Mouse (Mus musculus): ENCODE measurements at regions not wholly inside any gene's neighbourhood (a gene's known extent, or its start where the extent isn't known, plus 50 kb on each side); places are given as distances from the start of the nearest gene placed in this dataset.

DNA sequence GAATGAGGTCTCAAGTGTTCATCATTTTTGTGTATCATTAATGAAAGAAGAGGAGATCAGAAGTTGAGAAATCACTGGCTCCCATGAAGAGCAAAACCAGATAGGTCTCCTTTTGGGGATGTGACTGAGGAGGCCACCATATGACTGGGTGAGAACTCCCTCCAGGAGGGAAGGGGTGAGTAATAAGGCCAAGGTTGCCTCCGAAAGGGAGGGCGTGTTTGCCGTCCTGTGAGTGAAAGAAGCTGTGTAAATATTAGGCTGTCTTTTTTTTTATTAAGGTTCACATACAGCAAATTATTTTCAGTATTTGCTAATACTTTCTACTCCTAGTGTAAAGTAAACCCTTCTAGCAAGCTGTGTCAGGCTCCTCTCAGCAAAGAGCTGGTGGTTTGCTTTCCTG lies 116.7 kb upstream of the Pik3r1 start:
- no peak overlapping the region for H3K27ac ChIP-seq (replicated peaks; ENCODE audit: insufficient read depth, low read depth, low read length)
- no peaks in the 10 kb centered on the region for H3K4me1 ChIP-seq (ENCODE audit: control insufficient read depth, insufficient read depth, low read length)
- no peak overlapping the region for H3K9ac ChIP-seq (ENCODE audit: low read depth, low read length)
- H3K79me2 ChIP-seq (ENCODE audit: control insufficient read depth, insufficient read depth, low read length): no peaks in the 10 kb centered on the region
- DNase-seq (ENCODE audit: extremely low read depth, low read depth, low spot score): no peak
- TF ChIP-seq CTCF (IDR thresholded peaks at IDR 0.05; ENCODE audit: low read depth, low read length) (no peak), POLR2A (IDR thresholded peaks at IDR 0.05; ENCODE audit: extremely low read depth, insufficient read depth, low read length) (no peak)
- H3K27me3 ChIP-seq (ENCODE audit: control insufficient read depth, insufficient read depth, low read length): no peaks in the 10 kb centered on the region
- WGBS: 36% methylated on average over 3 of the region's 3 CpGs
- no peaks in the 10 kb centered on the region for H3K36me3 ChIP-seq (ENCODE audit: control insufficient read depth, insufficient read depth, low read length)
- no peak overlapping the region for H3K4me3 ChIP-seq (ENCODE audit: insufficient read depth, low read depth, low read length)

DNA sequence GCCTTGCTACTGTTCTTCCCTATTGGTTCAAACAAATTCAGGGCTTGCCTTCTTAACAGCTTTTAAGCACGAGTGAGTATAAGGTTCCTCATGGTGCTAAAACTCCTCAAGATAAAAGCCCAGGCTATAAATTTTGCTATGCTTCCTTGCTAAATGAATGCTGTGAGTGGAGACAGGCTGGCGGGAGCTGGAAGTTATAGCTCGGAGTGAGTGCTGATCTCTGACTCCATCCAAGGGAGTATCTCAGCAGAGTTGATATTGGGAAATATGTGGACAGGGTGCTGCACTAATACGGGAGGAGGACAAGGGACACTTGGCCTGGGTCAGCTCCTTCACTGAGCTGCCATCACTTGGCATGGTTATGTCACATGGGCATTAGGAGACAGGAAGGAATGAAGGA lies 123.5 kb upstream of the Pik3r1 start:
- DNase-seq (ENCODE audit: extremely low read depth, low read depth, low spot score): no peak
- H3K79me2 ChIP-seq (ENCODE audit: control insufficient read depth, insufficient read depth, low read length): no peaks in the 10 kb centered on the region
- no peaks in the 10 kb centered on the region for H3K27me3 ChIP-seq (ENCODE audit: control insufficient read depth, insufficient read depth, low read length)
- TF ChIP-seq POLR2A (IDR thresholded peaks at IDR 0.05; ENCODE audit: extremely low read depth, insufficient read depth, low read length) (no peak), CTCF (IDR thresholded peaks at IDR 0.05; ENCODE audit: low read depth, low read length) (no peak)
- H3K4me1 ChIP-seq (ENCODE audit: control insufficient read depth, insufficient read depth, low read length): no peaks in the 10 kb centered on the region; the same call in 1 of the 2 replicates
- no peak overlapping the region for H3K9ac ChIP-seq (ENCODE audit: low read depth, low read length)
- no peak overlapping the region for H3K27ac ChIP-seq (replicated peaks; ENCODE audit: insufficient read depth, low read depth, low read length)
- WGBS: 64% methylated on average over 4 of the region's 4 CpGs
- no peaks in the 10 kb centered on the region for H3K36me3 ChIP-seq (ENCODE audit: control insufficient read depth, insufficient read depth, low read length)
- H3K4me3 ChIP-seq (ENCODE audit: insufficient read depth, low read depth, low read length): no peak overlapping the region

DNA sequence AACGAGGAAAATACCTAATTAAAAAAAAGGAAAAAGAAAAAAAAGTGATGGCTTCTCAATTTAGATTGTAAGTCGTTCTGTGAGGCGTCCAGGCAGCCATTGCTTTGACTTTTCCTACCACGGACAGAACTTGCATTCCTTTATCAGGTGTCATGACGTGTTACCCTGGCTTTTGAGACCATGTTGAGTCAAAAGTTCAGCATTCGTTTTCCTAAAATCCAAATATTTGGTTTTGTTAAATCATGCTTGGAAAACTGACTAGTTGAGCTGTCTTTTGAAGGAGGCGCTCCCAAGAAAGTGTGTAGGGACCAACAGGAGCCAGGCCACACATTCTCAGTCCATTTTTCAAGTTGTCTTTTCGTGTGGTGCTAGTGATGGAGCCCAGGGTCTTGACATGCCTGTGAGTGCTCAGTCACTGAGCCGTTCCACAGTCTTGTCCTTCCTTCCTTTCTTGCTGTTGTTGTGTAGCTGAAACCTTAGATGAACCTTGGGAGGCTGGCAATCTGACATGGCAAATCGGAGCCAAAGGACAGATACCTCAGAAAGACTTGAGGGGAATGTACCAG lies 125.1 kb upstream of the Pik3r1 start:
- Histone ChIP-seq H3K27ac (replicated peaks; ENCODE audit: insufficient read depth, low read depth, low read length) (no peak overlapping the region), H3K4me1 (ENCODE audit: control insufficient read depth, insufficient read depth, low read length) (no peaks in the 10 kb centered on the region; the same call in 1 of the 2 replicates), H3K36me3 (ENCODE audit: control insufficient read depth, insufficient read depth, low read length) (no peaks in the 10 kb centered on the region), H3K4me3 (ENCODE audit: insufficient read depth, low read depth, low read length) (no peak overlapping the region), H3K79me2 (ENCODE audit: control insufficient read depth, insufficient read depth, low read length) (no peaks in the 10 kb centered on the region), H3K27me3 (ENCODE audit: control insufficient read depth, insufficient read depth, low read length) (no peaks in the 10 kb centered on the region), H3K9ac (ENCODE audit: low read depth, low read length) (no peak overlapping the region)
- 84% methylated on average over 10 of the region's 10 CpGs for WGBS
- no peak for DNase-seq (ENCODE audit: extremely low read depth, low read depth, low spot score)
- TF ChIP-seq CTCF (IDR thresholded peaks at IDR 0.05; ENCODE audit: low read depth, low read length) (no peak), POLR2A (IDR thresholded peaks at IDR 0.05; ENCODE audit: extremely low read depth, insufficient read depth, low read length) (no peak)

DNA sequence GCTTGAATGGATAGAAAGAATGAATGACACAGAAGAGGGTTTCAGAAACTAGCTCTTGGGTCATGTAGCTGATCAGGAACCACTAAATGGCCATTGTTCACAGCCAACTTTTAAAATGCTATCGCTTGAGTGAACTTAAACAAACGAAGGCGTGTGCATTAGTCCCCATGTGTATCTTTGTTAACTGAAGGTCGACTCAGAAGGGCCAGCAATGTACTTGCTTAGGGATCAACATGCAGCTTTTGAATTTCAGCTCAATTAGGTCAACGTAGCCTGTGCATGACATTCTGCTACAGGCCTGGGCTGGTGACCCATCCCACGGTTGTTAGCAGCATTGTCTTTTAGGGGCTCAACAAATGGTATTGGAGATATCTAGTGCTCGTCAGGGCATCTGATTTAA lies 127.1 kb upstream of the Pik3r1 start:
- H3K79me2 ChIP-seq (ENCODE audit: control insufficient read depth, insufficient read depth, low read length): no peaks in the 10 kb centered on the region
- WGBS: 73% methylated on average over 7 of the region's 7 CpGs
- no peak for DNase-seq (ENCODE audit: extremely low read depth, low read depth, low spot score)
- H3K36me3 ChIP-seq (ENCODE audit: control insufficient read depth, insufficient read depth, low read length): no peaks in the 10 kb centered on the region
- no peak overlapping the region for H3K27ac ChIP-seq (replicated peaks; ENCODE audit: insufficient read depth, low read depth, low read length)
- H3K4me1 ChIP-seq (ENCODE audit: control insufficient read depth, insufficient read depth, low read length): no peaks in the 10 kb centered on the region; the same call in 1 of the 2 replicates
- no peak overlapping the region for H3K4me3 ChIP-seq (ENCODE audit: insufficient read depth, low read depth, low read length)
- no peak overlapping the region for H3K9ac ChIP-seq (ENCODE audit: low read depth, low read length)
- no peaks in the 10 kb centered on the region for H3K27me3 ChIP-seq (ENCODE audit: control insufficient read depth, insufficient read depth, low read length)
- TF ChIP-seq CTCF (IDR thresholded peaks at IDR 0.05; ENCODE audit: low read depth, low read length) (no peak), POLR2A (IDR thresholded peaks at IDR 0.05; ENCODE audit: extremely low read depth, insufficient read depth, low read length) (no peak)

DNA sequence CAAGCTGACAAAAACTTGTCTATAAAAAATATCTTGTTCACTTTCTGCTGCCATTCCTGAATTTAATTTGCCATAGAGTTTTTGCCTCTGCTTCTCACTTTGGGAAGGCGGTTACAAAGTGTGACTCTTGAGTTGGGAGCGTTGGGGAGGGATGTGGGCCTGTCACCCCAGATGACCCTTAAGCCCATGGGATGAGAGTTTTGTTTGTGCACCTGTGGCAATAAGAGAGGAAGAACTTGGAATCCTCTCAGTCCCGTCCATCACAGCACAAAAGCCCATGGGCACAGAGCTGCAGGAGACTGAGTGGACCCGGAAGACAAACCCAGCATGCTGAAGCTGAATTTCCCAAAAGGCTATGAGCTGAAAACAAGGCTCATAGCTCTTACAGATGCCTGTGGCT lies 127.7 kb upstream of the Pik3r1 start:
- H3K9ac ChIP-seq (ENCODE audit: low read depth, low read length): no peak overlapping the region
- H3K27me3 ChIP-seq (ENCODE audit: control insufficient read depth, insufficient read depth, low read length): no peaks in the 10 kb centered on the region
- no peaks in the 10 kb centered on the region for H3K79me2 ChIP-seq (ENCODE audit: control insufficient read depth, insufficient read depth, low read length)
- H3K27ac ChIP-seq (replicated peaks; ENCODE audit: insufficient read depth, low read depth, low read length): no peak overlapping the region
- TF ChIP-seq CTCF (IDR thresholded peaks at IDR 0.05; ENCODE audit: low read depth, low read length) (no peak), POLR2A (IDR thresholded peaks at IDR 0.05; ENCODE audit: extremely low read depth, insufficient read depth, low read length) (no peak)
- no peak overlapping the region for H3K4me3 ChIP-seq (ENCODE audit: insufficient read depth, low read depth, low read length)
- WGBS: 81% methylated on average over 4 of the region's 4 CpGs
- no peak for DNase-seq (ENCODE audit: extremely low read depth, low read depth, low spot score)
- no peaks in the 10 kb centered on the region; the same call in 1 of the 2 replicates for H3K4me1 ChIP-seq (ENCODE audit: control insufficient read depth, insufficient read depth, low read length)
- H3K36me3 ChIP-seq (ENCODE audit: control insufficient read depth, insufficient read depth, low read length): no peaks in the 10 kb centered on the region

DNA sequence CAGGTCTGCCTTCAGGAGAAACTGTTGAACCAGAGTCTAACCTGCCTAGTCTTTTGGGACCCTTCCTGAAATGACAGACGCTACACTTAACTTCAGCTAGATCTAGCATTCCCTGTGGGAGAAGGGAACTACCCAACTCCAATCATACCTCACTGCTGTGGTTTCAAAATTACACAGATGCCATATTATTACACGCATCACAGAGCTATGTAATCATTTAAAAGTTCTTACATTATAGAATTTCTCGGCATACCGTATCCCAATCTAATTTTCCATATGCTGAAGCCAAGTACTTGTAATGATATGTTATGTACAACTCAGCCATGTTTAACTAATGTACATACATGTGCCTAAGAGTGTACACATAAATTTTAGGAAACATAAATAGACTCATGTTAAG lies 128.9 kb upstream of the Pik3r1 start:
- Histone ChIP-seq H3K36me3 (ENCODE audit: control insufficient read depth, insufficient read depth, low read length) (no peaks in the 10 kb centered on the region), H3K4me3 (ENCODE audit: insufficient read depth, low read depth, low read length) (no peak overlapping the region), H3K4me1 (ENCODE audit: control insufficient read depth, insufficient read depth, low read length) (no peaks in the 10 kb centered on the region; the same call in 1 of the 2 replicates), H3K27me3 (ENCODE audit: control insufficient read depth, insufficient read depth, low read length) (no peaks in the 10 kb centered on the region), H3K79me2 (ENCODE audit: control insufficient read depth, insufficient read depth, low read length) (no peaks in the 10 kb centered on the region), H3K27ac (replicated peaks; ENCODE audit: insufficient read depth, low read depth, low read length) (no peak overlapping the region), H3K9ac (ENCODE audit: low read depth, low read length) (no peak overlapping the region)
- TF ChIP-seq CTCF (IDR thresholded peaks at IDR 0.05; ENCODE audit: low read depth, low read length) (no peak), POLR2A (IDR thresholded peaks at IDR 0.05; ENCODE audit: extremely low read depth, insufficient read depth, low read length) (no peak)
- WGBS: 97% methylated on average over 4 of the region's 4 CpGs
- DNase-seq (ENCODE audit: extremely low read depth, low read depth, low spot score): no peak

Data from liver, adult 2 months (tissue).